Mouse (Mus musculus): ENCODE measurements around the gene Itga10. TPM values are rescaled to one million over a fixed set of nuclear protein-coding genes. Genes with fewer than 3 reads are reported as not detected.
A peak's percentile ranks its signal among the peaks of the same experiment; 100 is the strongest.

Itga10 gene
- polyA plus RNA-seq, 1 experiment from 2014 or later, result 0.49 TPM

DNA sequence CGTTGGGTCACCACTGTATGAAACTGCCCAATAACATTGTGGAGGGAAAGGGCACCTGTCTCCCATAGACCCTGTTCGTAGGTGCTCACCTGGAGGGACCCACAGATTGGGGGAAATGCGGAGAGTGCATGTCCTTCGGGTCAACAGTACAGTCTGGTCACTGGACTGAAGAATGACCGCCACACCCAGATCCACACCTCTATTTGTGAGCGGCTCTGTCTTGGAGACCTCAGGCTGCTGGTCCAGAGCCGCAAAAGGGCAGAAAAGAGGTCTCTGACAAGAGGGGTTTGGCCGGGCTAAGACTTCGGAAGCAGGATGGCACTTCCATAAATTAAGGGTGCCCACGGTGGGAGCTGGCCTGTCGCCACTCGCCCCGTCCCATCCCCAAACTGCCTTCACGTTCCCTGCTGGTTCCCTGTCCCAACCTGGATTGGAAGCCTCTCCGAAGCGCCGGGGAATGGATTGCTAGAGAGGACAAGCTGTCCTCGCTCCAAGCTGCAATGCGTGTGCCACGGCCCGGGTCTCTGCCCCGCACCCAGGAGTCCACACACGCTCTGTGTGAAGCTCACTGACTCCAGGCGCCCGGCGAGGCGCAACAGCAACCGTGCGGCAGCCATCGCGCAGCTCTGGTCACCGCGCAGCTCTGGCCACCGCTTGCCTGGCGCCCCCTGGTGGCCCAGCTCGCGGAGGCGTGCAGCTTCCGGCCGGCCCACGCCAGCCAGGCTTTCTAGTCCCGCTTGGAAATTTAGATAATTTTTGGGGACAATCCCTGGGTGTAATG, 62.7 kb downstream of the Itga10 start, which contains the start of gene Nudt17:
TSS of gene Nudt17 (minus strand) at position 660 of the 781 bp plus-strand sequence.
- Histone ChIP-seq H3K9ac (peak within 1 kb of the TSS; percentile 65), H3K27ac (no peak within 1 kb of the TSS), H3K4me3 (replicated peaks) (peak within 1 kb of the TSS; percentile 54), H3K27me3 (replicated peaks) (no peaks in the 10 kb centered on the region), H3K9me3 (no peaks in the 10 kb centered on the region), H3K4me2 (replicated peaks) (peak within 1 kb of the TSS; percentile 100), H3K36me3 (peaks cover 33% of the 10 kb centered on the region), H3K4me1 (replicated peaks) (peaks cover 5% of the 10 kb centered on the region; the same call in 1 of the 2 replicates)
- peak; percentile 91 for ATAC-seq
- WGBS, result 4% methylated on average over 42 of the region's 42 CpGs

DNA sequence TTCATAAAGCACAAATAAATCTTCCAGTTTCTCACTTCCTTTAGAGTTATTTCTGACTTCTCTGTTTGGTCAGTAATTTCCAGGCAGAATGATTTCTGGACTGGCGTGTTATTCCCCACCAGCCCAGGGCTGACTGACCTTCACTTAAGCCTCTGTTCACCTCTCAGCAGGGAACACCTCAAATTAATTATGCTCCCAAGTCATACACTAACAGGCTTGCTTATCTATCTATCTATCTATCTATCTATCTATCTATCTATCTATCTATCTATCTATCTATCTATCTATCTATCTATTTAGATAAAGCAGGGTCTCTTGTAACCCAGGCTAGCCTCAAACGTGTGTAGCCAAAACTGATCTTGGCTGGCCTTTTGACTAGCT, 63.3 kb downstream of the Itga10 start:
- Histone ChIP-seq H3K27ac (no peak overlapping the region), H3K4me1 (replicated peaks) (peaks cover 5% of the 10 kb centered on the region; the same call in 1 of the 2 replicates), H3K9ac (no peak overlapping the region), H3K36me3 (peaks cover 32% of the 10 kb centered on the region), H3K27me3 (replicated peaks) (no peaks in the 10 kb centered on the region), H3K9me3 (no peaks in the 10 kb centered on the region), H3K4me3 (replicated peaks) (no peak overlapping the region), H3K4me2 (replicated peaks) (peak overlapping the region; percentile 100; the same call in 1 of the 2 replicates)
- peak; percentile 24; the same call in 1 of the 2 replicates for ATAC-seq
- WGBS, result 55% methylated on average over 2 of the region's 2 CpGs

Other genes with a start within 250 kb of the Itga10 start
- gene BC107364, start 193.3 kb upstream of the Itga10 start, polyA plus RNA-seq (2015; fragmentation: Nextera tagmentation; extraction: Ambion mirVana), result 0.14 and 0.20 TPM in 2 replicates
- gene Hfe2, start 120.4 kb upstream of the Itga10 start, polyA plus RNA-seq (2015; fragmentation: Nextera tagmentation; extraction: Ambion mirVana), result 0.29 and 0.37 TPM in 2 replicates
- 136 and 146 TPM in 2 replicates for gene Txnip, start 87.6 kb upstream of the Itga10 start, polyA plus RNA-seq (2015; fragmentation: Nextera tagmentation; extraction: Ambion mirVana)
- 0.67 and 1.5 TPM in 2 replicates for gene Gm16253, start 68.6 kb upstream of the Itga10 start, polyA plus RNA-seq (2015; fragmentation: Nextera tagmentation; extraction: Ambion mirVana)
- 26.5 and 31.3 TPM in 2 replicates for gene Polr3gl, start 51.4 kb upstream of the Itga10 start, polyA plus RNA-seq (2015; fragmentation: Nextera tagmentation; extraction: Ambion mirVana)
- 1.9 and 2.3 TPM in 2 replicates for gene Ankrd34a, start 48.9 kb upstream of the Itga10 start, polyA plus RNA-seq (2015; fragmentation: Nextera tagmentation; extraction: Ambion mirVana)
- 4.8 and 5.7 TPM in 2 replicates for gene Lix1l, start 44.4 kb upstream of the Itga10 start, polyA plus RNA-seq (2015; fragmentation: Nextera tagmentation; extraction: Ambion mirVana)
- gene Rbm8a, start 15.7 kb upstream of the Itga10 start, polyA plus RNA-seq (2015; fragmentation: Nextera tagmentation; extraction: Ambion mirVana), result 113 and 118 TPM in 2 replicates
- gene Pex11b, start 10.2 kb upstream of the Itga10 start, polyA plus RNA-seq (2015; fragmentation: Nextera tagmentation; extraction: Ambion mirVana), result 42.2 TPM in 2 replicates
- 0.08 TPM in 1 of 2 replicates, not detected in the other for gene Gm42957, start 10.1 kb upstream of the Itga10 start, polyA plus RNA-seq (2015; fragmentation: Nextera tagmentation; extraction: Ambion mirVana)
- gene Ankrd35, start 24.5 kb downstream of the Itga10 start, polyA plus RNA-seq (2015; fragmentation: Nextera tagmentation; extraction: Ambion mirVana), result 0.48 and 0.49 TPM in 2 replicates
- 37.1 and 37.2 TPM in 2 replicates for gene Pias3, start 50.8 kb downstream of the Itga10 start, polyA plus RNA-seq (2015; fragmentation: Nextera tagmentation; extraction: Ambion mirVana)
- gene Nudt17, start 63.0 kb downstream of the Itga10 start, polyA plus RNA-seq (2015; fragmentation: Nextera tagmentation; extraction: Ambion mirVana), result 5.7 and 5.9 TPM in 2 replicates
- gene Polr3c, start 82.0 kb downstream of the Itga10 start, polyA plus RNA-seq (2015; fragmentation: Nextera tagmentation; extraction: Ambion mirVana), result 36.5 and 39.3 TPM in 2 replicates
- 41.6 and 46.1 TPM in 2 replicates for gene Rnf115, start 82.1 kb downstream of the Itga10 start, polyA plus RNA-seq (2015; fragmentation: Nextera tagmentation; extraction: Ambion mirVana)
- 16.0 and 19.9 TPM in 2 replicates for gene Pdzk1, start 183.7 kb downstream of the Itga10 start, polyA plus RNA-seq (2015; fragmentation: Nextera tagmentation; extraction: Ambion mirVana)
- 1.1 and 1.4 TPM in 2 replicates for gene Cd160, start 183.8 kb downstream of the Itga10 start, polyA plus RNA-seq (2015; fragmentation: Nextera tagmentation; extraction: Ambion mirVana)